Mouse (Mus musculus) left cerebral cortex, adult 8-10 months (tissue): ENCODE measurements around the gene Slc5a6. TPM values are rescaled to one million over a fixed set of nuclear protein-coding genes. Genes with fewer than 3 reads are reported as not detected.
"Not testable (repeated sequence)": the region's sequence is repeated elsewhere in the genome, so short reads cannot be mapped to it uniquely, and the experiment has no call there.

Experiments used
- DNase-seq, 2 experiments: peaks; one replicate each; pipeline ENCODE4 v3.0.0; 2022; ENCODE audit warnings: low spot score in 2 of 2
- total RNA-seq, 4 experiments: library from RNA; stranded (reverse); gene quantifications; 2 replicates each; pipeline ENCODE4 v1.2.4; 2022

Gene Slc5a6
- total RNA-seq, 4 experiments from 2014 or later = 16.1 to 22.2 (median 20.6) TPM

DNA sequence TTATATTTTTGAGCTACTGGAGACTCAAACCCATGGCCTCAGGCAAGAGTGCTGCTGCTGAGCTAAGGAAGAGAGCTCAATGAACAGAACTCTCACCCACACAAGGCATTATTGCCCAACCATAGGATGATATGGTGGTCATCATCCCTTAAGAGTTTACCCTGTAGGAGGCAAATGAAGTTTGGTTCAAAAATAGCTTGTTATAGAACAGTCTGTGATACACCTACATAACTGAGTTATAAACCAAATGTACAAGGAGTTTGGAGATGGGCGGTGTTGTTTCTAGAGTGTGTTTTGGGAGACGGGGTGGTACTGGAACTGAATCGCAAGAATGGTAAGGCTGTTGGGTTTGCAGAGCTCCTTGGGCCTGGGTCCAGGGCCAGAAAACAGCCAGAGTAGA lies 21.1 kb upstream of the Slc5a6 start:
- no peak for DNase-seq

- no peak for DNase-seq
Observed at GRCm38 (mm10) chr5:31055216-31056140, 6.8 kb upstream of the Slc5a6 start.

GRCm38 (mm10) chr5:31054261-31055215 lies 5.8 kb upstream of the Slc5a6 start, which contains the start of gene Cad:
Gene Cad, plus strand, starts transcription at chr5:31054780.
- DNase-seq = peak; percentile 83 to 92

- not testable (repeated sequence) for DNase-seq
Observed at GRCm38 (mm10) chr5:31053728-31054127, 5.0 kb upstream of the Slc5a6 start.

DNA sequence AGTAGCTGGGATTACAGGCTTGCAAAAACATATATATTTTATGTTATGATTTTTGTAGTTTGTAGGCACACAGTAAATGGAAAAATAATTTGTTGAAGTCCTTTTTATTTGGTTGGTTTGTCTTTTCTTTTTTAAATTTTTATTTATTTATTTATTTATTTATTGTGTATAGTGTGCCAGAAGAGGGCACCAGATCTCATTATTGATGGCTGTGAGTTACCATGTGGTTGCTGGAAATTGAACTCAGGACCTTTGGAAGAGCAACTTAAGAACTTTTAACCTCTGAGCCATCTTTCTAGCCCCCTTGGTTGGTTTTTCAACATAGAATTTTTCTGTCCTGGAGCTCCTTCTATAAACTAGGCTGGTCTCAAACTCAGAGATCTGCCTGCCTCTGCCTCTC lies 1.7 kb upstream of the Slc5a6 start:
- DNase-seq = no peak

DNA sequence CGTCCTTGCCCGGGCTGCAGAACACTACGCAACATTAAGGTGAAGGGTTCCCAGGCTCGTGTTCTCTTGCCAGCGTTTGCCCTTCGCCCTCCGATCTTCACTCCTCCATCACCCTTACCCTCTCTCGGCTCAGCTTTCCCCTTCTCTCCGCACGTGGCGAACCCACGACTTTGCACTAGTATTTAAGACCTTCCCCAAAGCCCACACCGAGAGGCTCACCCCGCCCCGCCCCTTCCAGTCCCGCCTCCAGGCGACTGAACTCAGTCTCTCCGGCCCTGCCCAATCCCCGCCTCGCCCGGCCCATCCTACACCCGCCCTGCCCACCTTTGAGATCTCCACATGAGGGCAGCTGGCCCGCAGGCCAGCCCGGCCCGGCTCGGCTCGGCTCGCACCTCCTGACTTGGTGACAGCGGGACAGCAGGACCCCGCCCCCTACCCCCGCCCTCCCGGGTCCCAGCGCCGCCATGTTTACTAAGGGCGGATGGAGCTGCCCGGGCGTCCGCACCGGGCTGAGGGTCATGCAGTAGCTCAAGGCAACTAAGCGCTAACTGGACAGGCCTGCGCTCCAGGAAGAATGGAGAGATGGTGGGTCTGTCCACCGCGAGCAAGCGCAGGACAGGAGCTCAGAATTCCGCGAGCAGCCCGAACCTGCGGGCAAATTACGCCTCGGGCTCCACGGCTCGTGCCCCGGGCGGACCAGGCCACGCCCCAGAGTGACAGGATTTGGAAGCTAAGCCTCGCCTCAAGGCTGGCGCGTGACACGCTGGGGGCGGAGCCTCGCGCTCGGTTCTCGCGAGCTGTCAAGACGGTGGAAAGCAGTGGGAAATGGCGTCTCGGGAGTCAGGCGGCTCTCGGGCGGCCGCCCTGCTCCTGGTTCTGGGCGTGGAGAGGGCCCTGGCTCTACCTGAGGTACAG lies 619 bp downstream of the Slc5a6 start, which contains the start of gene Atraid:
TSS of gene Atraid (plus strand) at position 465 of the 915 bp plus-strand sequence.
- peak; percentile 97 to 98 for DNase-seq

DNA sequence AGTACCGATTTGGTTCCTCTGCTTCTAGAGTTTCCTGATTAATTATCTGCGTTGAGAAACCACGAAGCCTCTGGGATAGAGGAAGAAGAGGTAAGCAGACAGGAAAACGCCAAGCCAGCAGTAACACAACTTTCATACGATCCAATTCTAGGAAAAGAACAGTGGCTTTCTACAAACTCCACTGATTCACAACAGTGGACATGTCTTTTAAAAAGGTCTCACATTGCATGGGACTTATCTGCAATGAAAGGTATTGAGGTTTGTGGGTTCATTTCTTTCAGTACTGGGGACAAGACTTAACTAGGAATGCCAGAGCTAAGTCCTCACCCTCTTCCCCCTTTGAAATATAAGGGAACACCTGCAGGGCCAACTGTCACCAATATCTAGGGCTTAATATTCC lies 1.6 kb downstream of the Slc5a6 start:
- no peak for DNase-seq

DNA sequence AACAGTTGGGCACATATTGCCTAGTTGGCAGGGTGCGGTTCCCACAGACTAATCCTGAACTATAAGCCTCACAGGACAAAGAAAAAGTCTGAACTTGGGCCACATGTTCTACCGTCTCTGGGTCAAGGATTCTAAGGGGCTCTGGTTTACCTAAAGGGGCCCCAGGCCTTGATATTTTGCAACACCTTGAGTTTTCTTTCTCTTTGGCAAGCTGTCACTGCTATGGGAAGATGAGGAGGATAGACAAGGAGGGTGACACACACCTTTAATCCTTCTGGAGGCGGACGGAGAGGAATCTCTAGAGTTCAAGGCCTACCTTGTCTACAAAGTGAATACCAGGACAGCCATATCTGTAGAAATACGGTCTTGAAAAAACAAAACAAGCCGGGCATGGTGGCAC lies 2.3 kb downstream of the Slc5a6 start:
- DNase-seq = no peak

DNA sequence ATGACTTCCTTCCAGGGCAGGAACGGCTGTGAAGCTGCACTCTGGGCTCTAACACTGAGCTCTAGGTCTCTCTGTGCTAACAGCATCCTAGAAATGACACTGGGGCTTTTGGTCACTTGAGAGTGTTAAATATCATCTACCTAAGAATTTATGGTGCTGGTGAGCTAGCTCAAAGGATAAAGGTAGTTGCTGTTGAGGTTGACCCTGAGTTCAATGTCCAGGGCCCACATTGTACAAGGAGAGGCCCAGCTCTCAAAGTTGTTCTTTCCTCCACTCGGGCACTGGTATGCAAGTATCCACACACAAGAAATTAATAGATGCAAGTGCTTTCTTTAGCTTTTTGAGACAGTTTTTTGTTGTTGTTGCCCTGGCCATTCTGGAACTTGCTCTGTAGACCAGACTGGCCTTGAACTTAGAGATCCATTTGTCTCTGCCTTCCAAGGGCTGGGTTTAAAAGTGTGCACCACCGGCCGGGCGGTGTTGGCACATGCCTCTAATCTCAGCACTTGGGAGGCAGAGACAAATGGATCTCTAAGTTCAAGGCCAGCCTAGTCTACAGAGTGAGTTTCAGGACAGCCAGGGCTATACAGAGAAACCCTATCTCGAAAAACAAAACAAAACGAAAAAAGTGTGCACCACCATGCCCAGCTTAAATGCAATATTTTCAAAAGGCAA lies 10.4 kb downstream of the Slc5a6 start:
- no peak for DNase-seq

DNA sequence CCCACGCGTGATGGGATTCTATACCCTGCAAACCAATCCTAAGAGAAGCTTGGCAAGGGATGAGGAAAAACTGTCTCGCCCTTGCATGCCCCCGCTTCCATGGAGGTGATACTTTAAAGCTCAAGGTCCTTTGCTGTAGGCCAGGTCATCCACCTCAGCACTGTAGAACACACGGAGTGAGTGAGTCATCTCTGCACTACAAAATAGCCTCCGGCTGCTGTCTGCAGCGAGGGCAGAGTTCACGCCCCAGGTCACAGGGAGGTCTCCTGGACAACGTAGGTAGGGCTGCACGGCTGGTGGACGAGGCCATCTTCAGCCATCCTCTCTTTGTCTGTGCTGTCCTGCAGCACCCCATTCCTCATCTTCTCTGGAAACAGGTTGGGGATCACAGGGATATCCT lies 12.2 kb downstream of the Slc5a6 start:
- DNase-seq = not testable (repeated sequence)

DNA sequence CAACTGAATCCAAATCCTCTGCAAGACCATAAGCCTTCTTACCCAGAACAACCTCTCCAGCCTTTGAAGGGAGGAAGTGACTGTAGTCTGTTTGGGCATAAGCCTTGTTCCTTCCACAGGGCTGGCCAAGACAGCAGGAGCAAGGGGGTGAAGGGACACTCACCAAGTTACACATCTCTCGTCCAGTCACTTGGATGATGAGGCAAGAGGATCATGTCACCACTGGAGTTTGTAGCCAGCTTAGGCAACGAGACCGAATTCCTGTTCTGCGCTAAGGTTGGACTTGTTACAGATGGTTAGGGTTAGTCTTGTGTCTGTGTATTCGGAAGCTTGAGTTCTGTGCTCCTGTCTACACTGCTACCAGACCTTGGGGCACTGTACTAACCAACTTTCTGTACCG lies 14.1 kb downstream of the Slc5a6 start:
- no peak for DNase-seq

DNA sequence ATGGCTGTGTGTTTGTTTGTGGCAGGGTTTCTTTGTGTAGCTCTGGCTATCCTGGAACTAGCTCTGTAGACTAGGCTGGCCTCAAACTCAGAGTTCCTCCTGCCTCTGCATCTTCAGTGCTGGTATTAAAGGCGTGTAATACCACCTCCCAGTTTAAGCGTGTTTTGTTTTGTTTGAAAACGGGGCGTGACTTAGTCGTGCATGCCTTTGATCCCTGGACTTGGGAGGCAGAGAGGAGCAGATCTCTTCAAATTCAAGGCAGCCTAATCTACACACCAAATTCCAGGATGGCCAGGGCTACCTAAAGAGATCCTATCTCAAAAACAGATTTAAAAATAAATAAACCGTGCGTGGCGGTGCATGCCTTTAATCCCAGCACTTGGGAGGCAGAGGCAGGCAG lies 17.2 kb downstream of the Slc5a6 start:
- DNase-seq = no peak

DNA sequence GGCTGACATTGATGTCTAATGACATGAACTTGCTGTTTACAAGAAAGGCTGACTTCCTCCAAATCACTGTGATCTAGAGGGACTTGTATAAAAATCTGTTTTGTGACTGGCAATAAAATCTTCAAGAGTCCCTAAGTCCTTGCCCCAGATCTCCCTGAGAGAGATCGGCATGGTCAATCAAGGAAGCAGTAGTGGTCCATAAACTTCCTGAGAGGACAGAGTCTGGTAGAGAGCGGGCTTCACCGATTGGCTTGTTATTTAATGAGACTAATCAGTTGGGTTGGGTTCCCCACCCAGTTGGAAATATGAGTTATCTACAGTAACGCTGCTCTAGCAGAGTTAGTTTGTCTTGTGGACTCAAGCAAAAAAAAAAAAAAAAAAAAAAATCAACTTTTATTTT lies 17.8 kb downstream of the Slc5a6 start:
- DNase-seq = no peak

GRCm38 (mm10) chr5:31024641-31025040 lies 24.1 kb downstream of the Slc5a6 start:
- DNase-seq = no peak

- no peak for DNase-seq
Observed at GRCm38 (mm10) chr5:31023254-31023653, 25.5 kb downstream of the Slc5a6 start.

DNA sequence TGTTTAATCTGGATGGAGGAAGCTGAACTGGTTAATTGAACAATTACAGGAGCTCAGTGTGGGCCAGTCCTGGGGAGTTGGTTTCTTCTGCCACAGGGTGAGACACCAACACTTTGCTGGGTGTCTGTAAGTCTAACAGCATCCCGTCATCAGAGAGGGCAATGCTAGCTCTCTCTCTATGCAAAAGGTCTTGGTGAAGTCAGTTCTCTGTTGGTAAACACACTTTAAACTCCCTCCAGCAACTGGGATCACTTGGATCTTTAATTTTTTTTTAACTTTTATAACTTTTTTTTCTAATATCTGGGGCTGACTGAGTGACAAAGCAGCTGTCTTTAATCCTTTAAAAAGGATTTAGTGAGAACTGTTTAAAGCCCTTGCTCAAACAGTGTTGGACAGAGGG lies 26.0 kb downstream of the Slc5a6 start:
- DNase-seq = no peak

DNA sequence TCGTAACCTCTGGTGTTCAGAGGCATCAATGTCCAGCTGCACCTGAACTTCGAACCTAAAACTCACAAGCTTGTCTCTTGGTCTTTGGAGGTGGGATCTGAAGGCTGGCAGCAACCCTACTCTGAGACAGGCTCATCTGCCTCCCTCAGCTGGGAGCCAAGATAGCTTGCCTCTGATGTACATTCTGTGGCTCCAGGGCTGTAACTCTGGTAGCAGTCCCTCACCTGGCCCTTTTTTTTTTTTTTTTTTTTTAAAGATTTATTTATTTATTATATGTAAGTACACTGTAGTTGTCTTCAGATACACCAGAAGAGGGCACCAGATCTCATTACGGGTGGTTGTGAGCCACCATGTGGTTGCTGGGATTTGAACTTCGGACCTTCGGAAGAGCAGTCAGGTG lies 26.9 kb downstream of the Slc5a6 start:
- DNase-seq = not testable (repeated sequence)

GRCm38 (mm10) chr5:31015913-31016312 lies 32.8 kb downstream of the Slc5a6 start:
- DNase-seq = no peak

DNA sequence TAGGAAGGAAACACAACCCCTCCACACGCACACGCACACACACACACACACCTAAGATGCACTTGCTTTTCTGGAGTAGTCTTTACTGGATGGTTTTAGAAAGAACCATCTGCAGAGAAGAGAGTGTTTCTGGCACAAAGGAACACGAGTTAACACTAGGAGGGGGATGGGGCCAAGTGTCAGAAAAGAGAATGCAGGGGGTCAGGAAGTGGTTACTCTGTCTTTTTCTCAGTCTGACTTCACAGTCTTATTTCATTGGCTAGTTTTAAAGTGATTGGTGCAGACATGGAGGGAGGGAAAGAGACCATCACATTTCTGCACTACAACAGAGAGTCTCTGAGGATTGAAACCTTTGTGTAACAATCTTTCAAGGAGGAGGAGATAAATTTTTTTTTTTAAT lies 36.0 kb downstream of the Slc5a6 start:
- DNase-seq = no peak

DNA sequence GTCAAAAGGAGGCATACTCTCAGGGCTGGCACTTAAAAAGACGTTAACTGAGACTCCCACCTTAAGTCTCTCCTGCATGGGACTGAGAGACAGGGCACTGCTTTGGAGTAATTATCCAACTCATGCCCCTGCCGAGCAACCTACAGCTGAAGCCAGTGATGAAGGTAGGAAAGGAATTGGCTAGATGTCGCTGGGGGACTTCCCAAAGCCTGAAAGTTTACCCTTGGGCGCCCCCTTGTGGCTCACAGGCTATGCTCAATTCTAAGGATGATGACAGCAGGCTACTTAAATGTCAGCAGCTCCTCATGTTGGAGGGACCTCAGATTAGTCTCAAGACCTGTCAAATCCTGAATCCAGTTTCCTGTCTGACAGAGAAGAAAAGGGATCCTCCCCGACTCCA lies 44.5 kb downstream of the Slc5a6 start:
- peak; percentile 73 to 86 for DNase-seq
